Mouse (Mus musculus) hindbrain, embryonic 10.5 days (tissue): ENCODE results near the gene Gm19668. TPM values are rescaled to one million over a fixed set of nuclear protein-coding genes. Genes with fewer than 3 reads are reported as not detected.
"Not testable (repeated sequence)": the region's sequence is repeated elsewhere in the genome, so short reads cannot be mapped to it uniquely, and the experiment has no call there.

ENCODE experiments used
- DNase-seq: peaks from one replicate; pipeline ENCODE4 v3.0.0-alpha.2; 2017; ENCODE audit warnings: low spot score
- H3K27ac ChIP-seq: fragments of 300-500 bp; sonication (generic); 2 replicates; pipeline ENCODE4 v1.5.1; 2016; ENCODE audit warnings: mild to moderate bottlenecking, moderate library complexity
- H3K27me3 ChIP-seq: fragments of 300-500 bp; sonication (generic); 2 replicates; pipeline ENCODE4 v1.6.1; 2016; ENCODE audit warnings: mild to moderate bottlenecking; ENCODE audit not compliant: poor library complexity, insufficient read depth, severe bottlenecking
- H3K36me3 ChIP-seq: fragments of 300-500 bp; sonication (generic); 2 replicates; pipeline ENCODE4 v1.6.1; 2016; ENCODE audit warnings: mild to moderate bottlenecking, moderate library complexity
- H3K4me1 ChIP-seq: fragments of 300-500 bp; sonication (generic); replicated peaks from 2 replicates; pipeline ENCODE4 v1.6.1; 2016; ENCODE audit warnings: mild to moderate bottlenecking
- H3K4me3 ChIP-seq: fragments of 300-500 bp; sonication (generic); 2 replicates; pipeline ENCODE4 v1.5.1; 2016; ENCODE audit warnings: mild to moderate bottlenecking, moderate library complexity
- H3K9me3 ChIP-seq: fragments of 300-500 bp; sonication (generic); 2 replicates; pipeline ENCODE4 v1.6.1; 2016; ENCODE audit warnings: mild to moderate bottlenecking, moderate library complexity
- WGBS: fragments of 180-500 bp; shearing (Covaris S2); methylation state at CpG from one replicate; pipeline ENCODE4 v1.1.7; 2016; 5-methylcytosine and 5-hydroxymethylcytosine counted together
- polyA plus RNA-seq: library from polyadenylated mRNA; unstranded; fragments of >200 nt; fragmentation: Nextera tagmentation; extraction: Ambion mirVana; gene quantifications from 2 replicates; pipeline ENCODE4 v1.2.1, GENCODE M21; 2016

Gene Gm19668
- polyA plus RNA-seq, 1 experiment from 2014 or later, result not detected

DNA sequence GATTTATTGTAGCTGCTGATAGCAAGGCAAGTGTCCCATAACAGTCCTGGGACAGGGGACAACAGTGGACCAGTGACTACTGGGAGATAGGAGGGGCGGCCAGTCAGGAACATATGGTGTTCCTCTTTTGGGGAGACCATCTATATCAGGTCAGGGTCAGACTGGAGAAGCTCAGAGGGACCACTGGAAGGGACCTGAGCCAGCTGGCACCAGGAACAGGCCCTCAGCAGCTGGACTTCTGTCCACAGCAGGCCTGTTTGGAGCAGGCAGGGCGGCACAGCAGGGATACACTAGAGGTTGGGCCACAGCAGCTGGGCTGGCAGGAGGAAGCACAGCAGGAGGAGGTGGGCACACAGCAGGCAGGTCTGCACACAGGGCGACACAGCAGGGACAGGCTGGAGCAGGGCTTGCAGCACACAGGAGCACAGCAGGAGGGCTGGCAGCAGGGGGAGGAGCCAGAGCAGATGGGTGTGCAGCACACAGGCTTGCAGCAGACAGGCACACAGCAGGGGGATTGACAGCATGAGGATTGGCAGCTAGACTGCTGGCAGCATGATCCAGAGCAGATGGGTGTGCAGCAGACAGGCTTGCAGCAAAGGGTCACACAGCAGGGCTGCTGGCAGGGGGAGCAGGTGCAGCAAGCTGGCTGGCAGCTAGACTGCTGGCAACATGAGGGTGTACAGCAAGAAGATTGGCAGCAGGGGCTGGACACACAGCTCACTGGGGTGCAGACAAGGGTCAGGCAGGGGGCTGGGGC is 591 bp downstream of the Gm19668 start:
- 39% methylated on average over 3 of the region's 3 CpGs for WGBS
- DNase-seq, H3K27me3 ChIP-seq, H3K9me3 ChIP-seq, H3K4me3 ChIP-seq, H3K36me3 ChIP-seq: not testable (repeated sequence)
- Histone ChIP-seq H3K27ac (peak overlapping the region; percentile 74), H3K4me1 (peaks cover 35% of the 10 kb centered on the region)

DNA sequence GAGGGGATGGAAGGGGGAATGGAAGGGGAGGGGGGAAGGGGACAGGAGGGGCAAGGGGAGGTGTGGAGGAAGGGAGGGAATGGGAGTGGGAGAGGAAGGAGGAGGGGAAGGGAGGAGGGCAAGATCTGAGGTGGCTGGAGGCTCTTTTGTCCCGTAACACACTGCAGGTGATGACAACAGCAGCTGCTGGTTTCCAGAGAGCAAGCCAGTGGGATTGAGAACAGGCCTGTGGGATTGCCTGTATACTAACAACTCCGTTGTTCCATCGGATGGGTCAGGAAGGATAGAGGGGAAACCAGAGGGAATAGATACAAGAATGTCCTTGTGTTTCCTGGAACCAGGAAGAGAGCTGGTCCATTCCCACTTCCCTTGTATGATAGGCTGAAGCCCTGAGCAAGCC is 1.3 kb downstream of the Gm19668 start:
- Histone ChIP-seq H3K4me3 (no peak overlapping the region), H3K27me3 (no peaks in the 10 kb centered on the region), H3K36me3 (no peaks in the 10 kb centered on the region), H3K9me3 (no peaks in the 10 kb centered on the region), H3K4me1 (peaks cover 37% of the 10 kb centered on the region), H3K27ac (peak overlapping the region; percentile 74)
- 15% methylated on average over 3 of the region's 3 CpGs for WGBS
- DNase-seq, result no peak

DNA sequence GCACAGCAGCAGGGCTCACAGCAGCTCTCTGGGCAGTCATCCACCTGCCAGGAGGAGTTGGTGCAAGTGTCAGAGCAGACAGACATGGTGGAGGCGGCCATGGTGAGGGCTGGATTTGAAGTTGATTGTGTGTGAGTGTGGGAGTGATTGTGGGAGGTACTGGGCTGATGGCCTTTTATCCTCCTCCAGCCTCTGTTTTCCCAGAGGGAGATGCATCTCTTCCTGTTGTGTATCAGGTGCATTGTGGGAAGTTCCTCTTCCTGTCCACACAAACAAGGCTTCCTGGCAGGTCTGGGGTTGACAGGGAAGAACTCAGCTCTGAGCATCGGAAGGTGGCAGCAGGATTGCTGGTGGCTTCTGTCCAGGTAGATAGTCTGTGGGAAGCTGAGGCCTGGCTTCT is 4.0 kb downstream of the Gm19668 start, which contains the start of gene Gm9639:
Gene Gm9639, minus strand, starts transcription at position 101 of the 400 bp plus-strand sequence.
- H3K27me3 ChIP-seq, result no peaks in the 10 kb centered on the region
- DNase-seq, result no peak
- H3K36me3 ChIP-seq, result no peaks in the 10 kb centered on the region
- H3K27ac ChIP-seq, result peak within 1 kb of the TSS; percentile 69; the same call in 1 of the 2 replicates
- H3K4me1 ChIP-seq, result peaks cover 37% of the 10 kb centered on the region
- H3K9me3 ChIP-seq, result no peaks in the 10 kb centered on the region
- no peak within 1 kb of the TSS for H3K4me3 ChIP-seq
- WGBS, result 46% methylated on average over 2 of the region's 2 CpGs

DNA sequence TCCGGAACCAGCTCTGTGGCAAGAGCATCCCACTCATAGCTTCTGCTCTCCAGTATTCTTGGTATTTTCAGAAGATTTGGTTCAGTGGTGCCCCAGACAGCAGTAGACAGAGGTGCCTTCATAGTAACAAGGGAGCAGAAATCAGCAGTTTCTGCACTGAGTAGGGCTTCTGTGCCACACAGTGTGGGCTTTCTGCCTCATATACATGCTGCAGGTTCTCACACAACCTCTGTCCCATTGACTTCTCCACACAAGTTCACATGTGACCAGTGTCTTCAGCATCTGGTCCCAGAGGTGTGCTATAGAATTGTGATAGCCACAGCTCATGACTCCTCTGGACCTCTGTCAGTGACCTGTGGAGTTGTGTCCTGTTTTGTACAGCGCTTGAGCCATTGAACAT is 10.3 kb downstream of the Gm19668 start:
- Histone ChIP-seq H3K9me3 (no peaks in the 10 kb centered on the region), H3K36me3 (no peaks in the 10 kb centered on the region), H3K27ac (no peak overlapping the region), H3K27me3 (no peaks in the 10 kb centered on the region), H3K4me3 (no peak overlapping the region), H3K4me1 (0 out of 2 replicates have a peak, but pooled peaks cover 5% of the 10 kb centered on the region)
- no peak for DNase-seq
- WGBS, result 78% methylated on average over 2 of the region's 2 CpGs

DNA sequence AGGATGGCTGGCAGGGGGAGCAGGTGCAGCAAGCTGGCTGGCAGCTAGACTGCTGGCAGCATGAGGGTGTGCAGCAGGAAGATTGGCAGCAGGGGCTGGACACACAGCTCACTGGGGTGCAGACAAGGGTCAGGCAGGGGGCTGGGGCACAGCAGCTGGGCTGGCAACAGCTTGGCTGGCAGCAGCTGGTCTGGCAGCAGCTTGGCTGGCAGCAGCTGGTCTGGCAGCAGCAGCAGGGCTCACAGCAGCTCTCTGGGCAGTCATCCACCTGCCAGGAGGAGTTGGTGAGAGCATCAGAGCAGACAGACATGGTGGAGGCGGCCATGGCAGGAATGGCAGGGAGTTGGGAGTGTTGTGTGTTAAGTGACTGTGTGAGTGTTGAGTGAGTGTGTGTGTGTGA is 11.1 kb downstream of the Gm19668 start, which contains the start of gene Gm7137:
Gene Gm7137, minus strand, starts transcription at position 325 of the 400 bp plus-strand sequence.
- not testable (repeated sequence) for H3K4me1 ChIP-seq, H3K27ac ChIP-seq, H3K9me3 ChIP-seq, H3K36me3 ChIP-seq, H3K27me3 ChIP-seq, DNase-seq, H3K4me3 ChIP-seq
- WGBS, result 56% methylated on average over 1 of the region's 1 CpGs

DNA sequence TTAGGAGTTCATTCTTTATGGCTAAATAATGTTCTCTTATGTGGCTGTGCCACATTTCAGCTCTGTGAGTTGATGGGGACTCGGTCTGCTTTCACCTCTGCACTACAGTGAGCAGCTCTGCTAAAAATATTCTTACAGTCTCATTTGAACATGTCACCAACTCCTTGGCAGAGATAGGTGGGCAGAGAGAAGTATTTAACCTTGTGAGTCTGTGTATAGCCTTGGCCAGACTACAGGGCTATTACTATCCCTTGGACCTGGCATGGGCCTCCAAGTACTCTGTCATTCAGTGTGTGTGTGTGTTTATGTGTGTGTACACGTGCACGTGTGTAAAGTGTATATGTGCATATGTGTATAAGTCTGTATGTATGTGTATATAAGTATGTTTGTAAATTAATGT is 15.5 kb downstream of the Gm19668 start:
- H3K9me3 ChIP-seq, H3K4me3 ChIP-seq, DNase-seq, H3K27ac ChIP-seq, H3K36me3 ChIP-seq, H3K27me3 ChIP-seq, H3K4me1 ChIP-seq: not testable (repeated sequence)
- WGBS, result 95% methylated on average over 3 of the region's 3 CpGs

DNA sequence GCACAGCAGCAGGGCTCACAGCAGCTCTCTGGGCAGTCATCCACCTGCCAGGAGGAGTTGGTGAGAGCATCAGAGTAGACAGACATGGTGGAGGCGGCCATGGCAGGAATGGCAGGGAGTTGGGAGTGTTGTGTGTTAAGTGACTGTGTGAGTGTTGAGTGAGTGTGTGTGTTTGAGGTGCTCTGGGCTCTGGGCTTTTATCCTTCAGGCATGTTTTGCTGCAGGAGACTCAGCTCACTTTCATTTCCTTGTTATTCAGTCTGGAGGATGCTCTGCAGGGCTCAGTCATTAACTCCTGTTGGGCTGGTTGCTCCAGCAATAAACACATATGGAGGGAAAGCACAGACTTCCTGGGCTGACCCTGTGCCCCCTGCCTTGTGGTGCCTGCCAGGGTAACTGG is 16.5 kb downstream of the Gm19668 start, which contains the start of gene Gm3250:
Gene Gm3250, minus strand, starts transcription at position 101 of the 400 bp plus-strand sequence.
- H3K27ac ChIP-seq, result not testable (repeated sequence)

DNA sequence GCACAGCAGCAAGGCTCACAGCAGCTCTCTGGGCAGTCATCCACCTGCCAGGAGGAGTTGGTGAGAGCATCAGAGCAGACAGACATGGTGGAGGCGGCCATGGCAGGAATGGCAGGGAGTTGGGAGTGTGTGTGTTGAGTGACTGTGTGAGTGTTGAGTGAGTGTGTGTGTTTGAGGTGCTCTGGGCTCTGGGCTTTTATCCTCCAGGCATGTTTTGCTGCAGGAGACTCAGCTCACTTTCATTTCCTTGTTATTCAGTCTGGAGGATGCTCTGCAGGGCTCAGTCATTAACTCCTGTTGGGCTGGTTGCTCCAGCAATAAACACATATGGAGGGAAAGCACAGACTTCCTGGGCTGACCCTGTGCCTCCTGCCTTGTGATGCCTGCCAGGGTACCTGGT is 22.1 kb downstream of the Gm19668 start, which contains the start of gene Gm7138:
Gene Gm7138, minus strand, starts transcription at position 101 of the 400 bp plus-strand sequence.
- not testable (repeated sequence) for H3K9me3 ChIP-seq, DNase-seq, H3K27me3 ChIP-seq, H3K4me3 ChIP-seq, H3K27ac ChIP-seq, H3K36me3 ChIP-seq, H3K4me1 ChIP-seq
- 87% methylated on average over 1 of the region's 1 CpGs for WGBS

More for the DNA sequence above, 16.5 kb downstream of the Gm19668 start, which contains the start of gene Gm3250:
- 65% methylated on average over 1 of the region's 1 CpGs for WGBS
- not testable (repeated sequence) for H3K4me3 ChIP-seq, H3K36me3 ChIP-seq, H3K4me1 ChIP-seq, H3K9me3 ChIP-seq, H3K27me3 ChIP-seq, DNase-seq

DNA sequence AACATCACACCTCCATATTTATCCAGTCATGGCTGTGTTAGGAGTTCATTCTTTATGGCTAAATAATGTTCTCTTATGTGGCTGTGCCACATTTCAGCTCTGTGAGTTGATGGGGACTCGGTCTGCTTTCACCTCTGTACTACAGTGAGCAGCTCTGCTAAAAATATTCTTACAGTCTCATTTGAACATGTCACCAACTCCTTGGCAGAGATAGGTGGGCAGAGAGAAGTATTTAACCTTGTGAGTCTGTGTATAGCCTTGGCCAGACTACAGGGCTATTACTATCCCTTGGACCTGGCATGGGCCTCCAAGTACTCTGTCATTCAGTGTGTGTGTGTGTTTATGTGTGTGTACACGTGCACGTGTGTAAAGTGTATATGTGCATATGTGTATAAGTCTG is 26.8 kb downstream of the Gm19668 start:
- H3K36me3 ChIP-seq, DNase-seq, H3K4me3 ChIP-seq, H3K27ac ChIP-seq, H3K4me1 ChIP-seq, H3K9me3 ChIP-seq, H3K27me3 ChIP-seq: not testable (repeated sequence)
- 97% methylated on average over 3 of the region's 3 CpGs for WGBS

DNA sequence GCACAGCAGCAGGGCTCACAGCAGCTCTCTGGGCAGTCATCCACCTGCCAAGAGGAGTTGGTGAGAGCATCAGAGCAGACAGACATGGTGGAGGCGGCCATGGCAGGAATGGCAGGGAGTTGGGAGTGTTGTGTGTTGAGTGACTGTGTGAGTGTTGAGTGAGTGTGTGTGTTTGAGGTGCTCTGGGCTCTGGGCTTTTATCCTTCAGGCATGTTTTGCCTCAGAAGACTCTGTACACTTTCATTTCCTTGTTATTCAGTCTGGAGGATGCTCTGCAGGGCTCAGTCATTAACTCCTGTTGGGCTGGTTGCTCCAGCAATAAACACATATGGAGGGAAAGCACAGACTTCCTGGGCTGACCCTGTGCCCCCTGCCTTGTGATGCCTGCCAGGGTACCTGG is 27.7 kb downstream of the Gm19668 start, which contains the start of gene Gm3238:
Gene Gm3238, minus strand, starts transcription at position 101 of the 400 bp plus-strand sequence.
- H3K9me3 ChIP-seq, H3K27ac ChIP-seq, H3K27me3 ChIP-seq, H3K36me3 ChIP-seq, DNase-seq, H3K4me3 ChIP-seq, H3K4me1 ChIP-seq: not testable (repeated sequence)
- 71% methylated on average over 1 of the region's 1 CpGs for WGBS

DNA sequence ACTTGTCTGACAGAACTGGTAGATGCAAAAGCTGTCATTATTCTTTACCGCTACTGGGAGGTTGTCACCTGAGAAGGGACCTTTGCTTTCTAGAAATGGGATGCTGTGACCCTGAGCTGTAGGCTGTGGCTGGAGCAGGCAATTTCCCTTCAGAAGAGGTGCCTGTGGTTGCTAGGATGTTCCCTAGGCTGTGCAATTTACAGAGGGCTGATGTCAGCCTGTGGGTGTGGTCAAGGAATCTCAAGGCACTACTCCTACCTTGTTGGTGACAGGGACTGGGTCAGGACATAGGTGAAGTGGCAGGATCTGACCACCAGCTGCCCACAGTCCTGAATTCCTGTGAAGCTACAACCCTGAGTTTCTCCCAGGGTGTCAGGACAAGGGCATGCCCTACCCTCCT is 29.2 kb downstream of the Gm19668 start:
- Histone ChIP-seq H3K36me3 (no peaks in the 10 kb centered on the region), H3K27me3 (no peaks in the 10 kb centered on the region), H3K9me3 (no peaks in the 10 kb centered on the region), H3K4me3 (no peak overlapping the region), H3K4me1 (no peaks in the 10 kb centered on the region; the same call in 1 of the 2 replicates), H3K27ac (no peak overlapping the region)
- WGBS, result 84% methylated on average over 1 of the region's 1 CpGs
- DNase-seq, result no peak

DNA sequence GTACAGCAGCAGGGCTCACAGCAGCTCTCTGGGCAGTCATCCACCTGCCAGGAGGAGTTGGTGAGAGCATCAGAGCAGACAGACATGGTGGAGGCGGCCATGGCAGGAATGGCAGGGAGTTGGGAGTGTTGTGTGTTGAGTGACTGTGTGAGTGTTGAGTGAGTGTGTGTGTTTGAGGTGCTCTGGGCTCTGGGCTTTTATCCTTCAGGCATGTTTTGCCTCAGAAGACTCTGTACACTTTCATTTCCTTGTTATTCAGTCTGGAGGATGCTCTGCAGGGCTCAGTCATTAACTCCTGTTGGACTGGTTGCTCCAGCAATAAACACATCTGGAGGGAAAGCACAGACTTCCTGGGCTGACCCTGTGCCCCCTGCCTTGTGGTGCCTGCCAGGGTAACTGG is 39.4 kb downstream of the Gm19668 start, which contains the start of gene Gm3233:
Gene Gm3233, minus strand, starts transcription at position 101 of the 400 bp plus-strand sequence.
- 67% methylated on average over 1 of the region's 1 CpGs for WGBS
- not testable (repeated sequence) for H3K27me3 ChIP-seq, H3K4me3 ChIP-seq, H3K4me1 ChIP-seq, H3K36me3 ChIP-seq, H3K9me3 ChIP-seq, H3K27ac ChIP-seq, DNase-seq

DNA sequence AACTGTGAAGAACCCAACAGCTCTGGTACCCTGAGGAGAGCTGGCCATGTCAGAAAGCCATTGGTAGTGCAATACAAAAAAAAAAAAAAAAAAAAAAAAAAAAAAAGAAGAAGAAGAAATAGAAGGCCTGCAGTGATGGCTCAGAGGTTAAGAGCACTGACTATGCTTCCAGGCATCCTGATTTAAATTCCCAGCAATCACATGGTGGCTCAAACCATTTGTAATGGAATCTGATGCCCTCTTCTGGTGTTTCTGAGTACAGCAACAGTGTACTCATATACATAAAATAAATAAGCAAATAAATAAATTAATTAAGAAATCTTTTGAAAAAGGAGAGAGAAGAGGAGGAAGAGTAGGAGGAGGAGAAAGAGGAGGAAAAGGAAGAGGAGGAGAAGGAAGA is 45.5 kb downstream of the Gm19668 start:
- no peak overlapping the region for H3K4me3 ChIP-seq
- H3K9me3 ChIP-seq, result 0 out of 2 replicates have a peak, but pooled peaks cover 2% of the 10 kb centered on the region
- no peaks in the 10 kb centered on the region for H3K36me3 ChIP-seq
- peaks cover 9% of the 10 kb centered on the region; the same call in 1 of the 2 replicates for H3K4me1 ChIP-seq
- H3K27ac ChIP-seq, result no peak overlapping the region
- no peak for DNase-seq
- H3K27me3 ChIP-seq, result no peaks in the 10 kb centered on the region
